Mouse (Mus musculus): ENCODE results near the gene Duox1.
A peak's percentile ranks its signal among the peaks of the same experiment; 100 is the strongest.
"Not testable (repeated sequence)": the region's sequence is repeated elsewhere in the genome, so short reads cannot be mapped to it uniquely, and the experiment has no call there.

Gene Duox1

GRCm38 (mm10) chr2:122312722-122313417 lies 2.6 kb upstream of the Duox1 start:
- peak; percentile 92 to 95 for DNase-seq

GRCm38 (mm10) chr2:122313536-122313935 lies 1.9 kb upstream of the Duox1 start, which contains the start of gene Duoxa1:
Duoxa1 (minus strand) TSS chr2:122313730.
- DNase-seq, result peak; percentile 37 to 46

GRCm38 (mm10) chr2:122317384-122317783 lies 1.9 kb downstream of the Duox1 start:
- no peak for DNase-seq

GRCm38 (mm10) chr2:122323960-122324359 lies 8.5 kb downstream of the Duox1 start:
- DNase-seq, result no peak

GRCm38 (mm10) chr2:122324586-122324985 lies 9.1 kb downstream of the Duox1 start:
- DNase-seq, result no peak

GRCm38 (mm10) chr2:122325361-122325760 lies 9.9 kb downstream of the Duox1 start:
- DNase-seq, result no peak

- no peak for DNase-seq
Observed at GRCm38 (mm10) chr2:122327986-122328385, 12.5 kb downstream of the Duox1 start.

- not testable (repeated sequence) for DNase-seq
Observed at GRCm38 (mm10) chr2:122330317-122330716, 14.8 kb downstream of the Duox1 start.

- no peak for DNase-seq
Observed at GRCm38 (mm10) chr2:122332222-122332621, 16.8 kb downstream of the Duox1 start.

- no peak for DNase-seq
Observed at GRCm38 (mm10) chr2:122334170-122334569, 18.7 kb downstream of the Duox1 start.

GRCm38 (mm10) chr2:122337291-122337690 lies 21.8 kb downstream of the Duox1 start:
- no peak for DNase-seq

- DNase-seq, result peak; percentile 51 to 70
Observed at GRCm38 (mm10) chr2:122345106-122345893, 29.8 kb downstream of the Duox1 start.

GRCm38 (mm10) chr2:122346164-122346563 lies 30.7 kb downstream of the Duox1 start:
- peak; percentile 56 to 57 for DNase-seq

- peak in 1 of 2 experiments; percentile 48 for DNase-seq
Observed at GRCm38 (mm10) chr2:122347257-122347656, 31.8 kb downstream of the Duox1 start.

GRCm38 (mm10) chr2:122348531-122349131 lies 33.2 kb downstream of the Duox1 start:
- DNase-seq, result peak; percentile 96

- DNase-seq, result peak; percentile 57 to 68
Observed at GRCm38 (mm10) chr2:122349136-122349785, 33.8 kb downstream of the Duox1 start.

GRCm38 (mm10) chr2:122351156-122351930 lies 35.9 kb downstream of the Duox1 start:
- DNase-seq, result peak; percentile 62 to 64

- DNase-seq, result peak; percentile 88 to 92
Observed at GRCm38 (mm10) chr2:122351931-122352329, 36.5 kb downstream of the Duox1 start.

- peak; percentile 54 to 70 for DNase-seq
Observed at GRCm38 (mm10) chr2:122352992-122353391, 37.5 kb downstream of the Duox1 start.

- peak in 1 of 2 experiments; percentile 45 for DNase-seq
Observed at GRCm38 (mm10) chr2:122353765-122354164, 38.3 kb downstream of the Duox1 start.

GRCm38 (mm10) chr2:122354191-122354929 lies 38.9 kb downstream of the Duox1 start:
- peak; percentile 60 to 69 for DNase-seq
